Mouse (Mus musculus) liver, embryonic 12.5 days (tissue): ENCODE data around the gene Bcdin3d. TPM values are rescaled to one million over a fixed set of nuclear protein-coding genes. Genes with fewer than 3 reads are reported as not detected.

Source experiments
- ATAC-seq: fragments of 200-750 bp; cut with Nextera tagmentation; 2 replicates; pipeline ENCODE4 v1.8.0; 2017; ENCODE audit warnings: moderate number of reproducible peaks, mild to moderate bottlenecking, moderate library complexity
- H3K27ac ChIP-seq: fragments of 300-500 bp; sonication (generic); 2 replicates; pipeline ENCODE4 v1.5.1; 2016; ENCODE audit warnings: mild to moderate bottlenecking
- H3K27me3 ChIP-seq: fragments of 300-500 bp; sonication (generic); replicated peaks from 2 replicates; pipeline ENCODE4 v1.6.1; 2016; ENCODE audit warnings: mild to moderate bottlenecking, moderate library complexity
- H3K36me3 ChIP-seq: fragments of 300-500 bp; sonication (generic); 2 replicates; pipeline ENCODE4 v1.6.1; 2016; ENCODE audit warnings: mild to moderate bottlenecking, moderate library complexity
- H3K4me1 ChIP-seq: fragments of 300-500 bp; sonication (generic); 2 replicates; pipeline ENCODE4 v1.6.1; 2016
- H3K4me2 ChIP-seq: fragments of 300-500 bp; sonication (generic); 2 replicates; pipeline ENCODE4 v1.6.1; 2016; ENCODE audit warnings: mild to moderate bottlenecking, moderate library complexity
- H3K4me3 ChIP-seq: fragments of 300-500 bp; sonication (generic); 2 replicates; pipeline ENCODE4 v1.5.1; 2016; ENCODE audit warnings: mild to moderate bottlenecking, moderate library complexity
- H3K9ac ChIP-seq: fragments of 300-500 bp; sonication (generic); 2 replicates; pipeline ENCODE4 v1.6.1; 2016; ENCODE audit warnings: mild to moderate bottlenecking, moderate library complexity
- H3K9me3 ChIP-seq: fragments of 300-500 bp; sonication (generic); replicated peaks from 2 replicates; pipeline ENCODE4 v1.6.1; 2016; ENCODE audit warnings: mild to moderate bottlenecking, moderate library complexity
- WGBS: fragments of 180-500 bp; shearing (Covaris S2); methylation state at CpG from one replicate; pipeline ENCODE4 v1.1.7; 2016; ENCODE audit not compliant: insufficient replicate concordance; 5-methylcytosine and 5-hydroxymethylcytosine counted together
- polyA plus RNA-seq: library from polyadenylated mRNA; unstranded; fragments of >200 nt; fragmentation: Nextera tagmentation; extraction: Ambion mirVana; gene quantifications from 2 replicates; pipeline ENCODE4 v1.2.1, GENCODE M21; 2016

Gene Bcdin3d
- polyA plus RNA-seq: 7.9 TPM in 2 replicates

- under 1% methylated on average over 26 of the region's 26 CpGs for WGBS
- peak; percentile 80 for ATAC-seq
- Histone ChIP-seq H3K9me3 (no peaks in the 10 kb centered on the region), H3K27me3 (0 out of 2 replicates have a peak, but pooled peaks cover under 1% of the 10 kb centered on the region), H3K27ac (peak within 1 kb of the TSS; percentile 83), H3K4me3 (peak within 1 kb of the TSS; percentile 81), H3K4me1 (peaks cover 25% of the 10 kb centered on the region), H3K9ac (peak within 1 kb of the TSS; percentile 85), H3K36me3 (peaks cover 13% of the 10 kb centered on the region), H3K4me2 (peak within 1 kb of the TSS; percentile 89)
Measured at GRCm38 (mm10) chr15:99474576-99474926, at the start of gene Bcdin3d. TSS of gene Bcdin3d (minus strand) at chr15:99474730.

GRCm38 (mm10) chr15:99520306-99520705 is 45.8 kb upstream of the Bcdin3d start:
- no peak for ATAC-seq
- Histone ChIP-seq H3K4me3 (no peak overlapping the region), H3K4me1 (no peaks in the 10 kb centered on the region), H3K36me3 (no peaks in the 10 kb centered on the region), H3K9me3 (no peaks in the 10 kb centered on the region), H3K4me2 (no peak overlapping the region), H3K27me3 (peaks cover 61% of the 10 kb centered on the region), H3K27ac (no peak overlapping the region), H3K9ac (no peak overlapping the region)
- WGBS: 39% methylated on average over 7 of the region's 7 CpGs

- no peak overlapping the region for H3K4me3 ChIP-seq
- H3K4me2 ChIP-seq: no peak overlapping the region
- peaks cover 61% of the 10 kb centered on the region for H3K27me3 ChIP-seq
- H3K9me3 ChIP-seq: no peaks in the 10 kb centered on the region
- H3K27ac ChIP-seq: no peak overlapping the region
- WGBS: 71% methylated on average over 9 of the region's 9 CpGs
- no peak overlapping the region for H3K9ac ChIP-seq
- ATAC-seq: no peak
- H3K36me3 ChIP-seq: no peaks in the 10 kb centered on the region
- no peaks in the 10 kb centered on the region for H3K4me1 ChIP-seq
Measured at GRCm38 (mm10) chr15:99519626-99520025, 45.1 kb upstream of the Bcdin3d start.

GRCm38 (mm10) chr15:99517715-99518114 is 43.2 kb upstream of the Bcdin3d start:
- Histone ChIP-seq H3K4me3 (no peak overlapping the region), H3K27me3 (peaks cover 54% of the 10 kb centered on the region), H3K9ac (no peak overlapping the region), H3K27ac (no peak overlapping the region), H3K9me3 (no peaks in the 10 kb centered on the region), H3K36me3 (no peaks in the 10 kb centered on the region), H3K4me1 (no peaks in the 10 kb centered on the region), H3K4me2 (no peak overlapping the region)
- ATAC-seq: no peak
- 63% methylated on average over 7 of the region's 7 CpGs for WGBS

GRCm38 (mm10) chr15:99516715-99517114 is 42.2 kb upstream of the Bcdin3d start:
- WGBS: 50% methylated on average over 8 of the region's 8 CpGs
- H3K27ac ChIP-seq: no peak overlapping the region
- H3K4me2 ChIP-seq: no peak overlapping the region
- no peaks in the 10 kb centered on the region for H3K4me1 ChIP-seq
- no peak overlapping the region for H3K4me3 ChIP-seq
- no peaks in the 10 kb centered on the region for H3K36me3 ChIP-seq
- H3K9me3 ChIP-seq: no peaks in the 10 kb centered on the region
- ATAC-seq: no peak
- peaks cover 53% of the 10 kb centered on the region for H3K27me3 ChIP-seq
- no peak overlapping the region for H3K9ac ChIP-seq

- WGBS: 71% methylated on average over 15 of the region's 15 CpGs
- peaks cover 41% of the 10 kb centered on the region; the same call in 1 of the 2 replicates for H3K27me3 ChIP-seq
Measured at GRCm38 (mm10) chr15:99511797-99512525, 37.4 kb upstream of the Bcdin3d start.

GRCm38 (mm10) chr15:99510621-99511020 is 36.1 kb upstream of the Bcdin3d start:
- H3K27ac ChIP-seq: no peak overlapping the region
- 62% methylated on average over 3 of the region's 3 CpGs for WGBS
- H3K27me3 ChIP-seq: peaks cover 37% of the 10 kb centered on the region; the same call in 1 of the 2 replicates
- H3K9ac ChIP-seq: no peak overlapping the region
- peaks cover 8% of the 10 kb centered on the region; the same call in 1 of the 2 replicates for H3K4me1 ChIP-seq
- no peak overlapping the region for H3K4me3 ChIP-seq
- no peak overlapping the region for H3K4me2 ChIP-seq
- no peaks in the 10 kb centered on the region for H3K9me3 ChIP-seq
- no peak for ATAC-seq
- no peaks in the 10 kb centered on the region for H3K36me3 ChIP-seq

More at GRCm38 (mm10) chr15:99511797-99512525, 37.4 kb upstream of the Bcdin3d start:
- no peak overlapping the region for H3K27ac ChIP-seq
- no peak overlapping the region for H3K4me2 ChIP-seq
- no peak for ATAC-seq
- no peaks in the 10 kb centered on the region for H3K4me1 ChIP-seq
- no peak overlapping the region for H3K4me3 ChIP-seq
- H3K9ac ChIP-seq: no peak overlapping the region
- H3K36me3 ChIP-seq: no peaks in the 10 kb centered on the region
- H3K9me3 ChIP-seq: no peaks in the 10 kb centered on the region

- peaks cover 8% of the 10 kb centered on the region; the same call in 1 of the 2 replicates for H3K4me1 ChIP-seq
- no peak for ATAC-seq
- H3K27me3 ChIP-seq: peaks cover 35% of the 10 kb centered on the region; the same call in 1 of the 2 replicates
- no peaks in the 10 kb centered on the region for H3K9me3 ChIP-seq
- H3K4me3 ChIP-seq: no peak overlapping the region
- H3K9ac ChIP-seq: no peak overlapping the region
- H3K36me3 ChIP-seq: no peaks in the 10 kb centered on the region
- 43% methylated on average over 7 of the region's 7 CpGs for WGBS
- H3K27ac ChIP-seq: no peak overlapping the region
- H3K4me2 ChIP-seq: no peak overlapping the region
Measured at GRCm38 (mm10) chr15:99509840-99510239, 35.3 kb upstream of the Bcdin3d start.

GRCm38 (mm10) chr15:99505324-99506095 is 31.0 kb upstream of the Bcdin3d start:
- peaks cover 11% of the 10 kb centered on the region; the same call in 1 of the 2 replicates for H3K27me3 ChIP-seq
- no peak overlapping the region for H3K27ac ChIP-seq
- H3K4me3 ChIP-seq: no peak overlapping the region
- H3K9me3 ChIP-seq: no peaks in the 10 kb centered on the region
- H3K4me1 ChIP-seq: peaks cover 28% of the 10 kb centered on the region
- H3K9ac ChIP-seq: no peak overlapping the region
- H3K4me2 ChIP-seq: no peak overlapping the region
- ATAC-seq: no peak
- no peaks in the 10 kb centered on the region for H3K36me3 ChIP-seq
- WGBS: 65% methylated on average over 15 of the region's 15 CpGs

- H3K9me3 ChIP-seq: no peaks in the 10 kb centered on the region
- H3K9ac ChIP-seq: no peak overlapping the region
- H3K36me3 ChIP-seq: no peaks in the 10 kb centered on the region
- H3K27ac ChIP-seq: no peak overlapping the region
- H3K4me1 ChIP-seq: peaks cover 51% of the 10 kb centered on the region
- H3K4me3 ChIP-seq: no peak overlapping the region
- WGBS: 72% methylated on average over 5 of the region's 5 CpGs
- H3K27me3 ChIP-seq: peaks cover 24% of the 10 kb centered on the region; the same call in 1 of the 2 replicates
- no peak for ATAC-seq
- H3K4me2 ChIP-seq: no peak overlapping the region
Measured at GRCm38 (mm10) chr15:99503256-99503655, 28.7 kb upstream of the Bcdin3d start.

- no peak for ATAC-seq
- Histone ChIP-seq H3K4me2 (no peak overlapping the region), H3K9ac (no peak overlapping the region), H3K4me3 (no peak overlapping the region), H3K4me1 (peaks cover 54% of the 10 kb centered on the region), H3K27me3 (peaks cover 25% of the 10 kb centered on the region; the same call in 1 of the 2 replicates), H3K9me3 (no peaks in the 10 kb centered on the region), H3K27ac (0 out of 2 replicates have a peak overlapping the region, but pooled peaks have one; percentile 40), H3K36me3 (no peaks in the 10 kb centered on the region)
- 60% methylated on average over 12 of the region's 12 CpGs for WGBS
Measured at GRCm38 (mm10) chr15:99502311-99502831, 27.8 kb upstream of the Bcdin3d start.
